Mouse (Mus musculus): ENCODE data around the gene Ckap5. TPM values are rescaled to one million over a fixed set of nuclear protein-coding genes. Genes with fewer than 3 reads are reported as not detected.

Gene Ckap5
- polyA plus RNA-seq (2012; rRNA removed; ENCODE audit: low replicate concordance), result 3.2 and 8.1 TPM in 2 replicates

DNA sequence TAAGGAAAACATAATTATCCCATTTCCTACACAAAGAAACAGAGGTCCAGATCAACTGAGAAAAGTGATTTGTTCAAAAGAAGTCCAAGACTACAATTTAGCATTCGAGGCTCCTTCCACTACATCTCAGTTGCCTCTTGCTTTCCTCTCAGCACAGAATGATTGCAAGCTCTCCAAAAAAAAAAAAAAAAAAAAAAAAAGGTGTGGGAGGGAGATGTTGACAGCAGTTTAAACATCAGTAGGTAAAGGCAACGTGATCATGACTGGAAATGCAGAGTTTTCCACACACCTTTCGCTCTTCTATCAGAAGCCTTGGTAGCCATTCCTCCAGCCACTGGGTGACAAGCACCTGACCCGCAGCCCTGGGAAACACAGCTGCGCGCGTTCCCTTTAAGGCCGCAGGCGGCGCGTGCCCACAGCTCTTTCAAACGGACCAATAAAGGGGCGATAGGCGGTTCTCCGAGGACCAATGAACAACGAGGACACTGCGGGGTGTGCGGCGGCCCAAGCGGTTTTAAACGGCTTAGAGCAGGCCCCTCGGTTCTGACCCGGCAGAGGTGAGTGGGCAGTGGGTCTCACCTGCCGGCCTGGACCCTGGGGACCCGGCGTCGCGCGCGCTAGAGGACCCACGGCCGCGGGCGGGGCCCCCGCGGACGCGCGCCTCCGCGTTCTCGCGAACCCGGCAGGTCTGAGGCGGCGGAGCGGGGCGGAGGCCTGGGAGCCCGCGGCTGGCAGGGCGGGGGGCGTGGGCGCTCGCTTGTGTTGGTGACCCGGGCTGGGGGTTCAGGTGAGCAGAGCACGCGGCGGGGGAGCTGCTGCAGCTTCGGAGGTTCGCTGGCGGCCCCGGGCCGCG lies at the start of gene Ckap5:
Gene Ckap5, plus strand, starts transcription at position 469 of the 853 bp plus-strand sequence.

DNA sequence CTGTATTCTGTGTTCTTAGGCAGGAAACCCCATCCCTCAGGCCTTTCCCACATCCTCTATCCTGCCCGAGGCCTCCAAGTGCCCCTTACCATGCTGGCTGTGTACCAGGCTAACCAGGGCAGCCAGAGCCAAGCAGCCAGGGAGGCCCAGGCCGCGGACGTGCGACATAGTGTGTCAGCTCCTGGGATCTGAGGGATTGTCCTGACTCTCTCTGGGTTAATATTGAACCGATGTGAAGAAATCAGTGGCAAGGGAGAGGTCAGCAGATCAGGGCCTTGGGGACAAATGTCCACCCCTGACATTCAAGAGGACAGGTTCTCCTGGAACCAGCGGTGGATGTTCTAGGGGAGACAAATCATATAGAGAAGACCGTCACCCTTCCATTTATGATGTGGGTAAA lies 109.7 kb downstream of the Ckap5 start, which contains the start of gene F2:
Gene F2, minus strand, starts transcription at position 186 of the 400 bp plus-strand sequence.

DNA sequence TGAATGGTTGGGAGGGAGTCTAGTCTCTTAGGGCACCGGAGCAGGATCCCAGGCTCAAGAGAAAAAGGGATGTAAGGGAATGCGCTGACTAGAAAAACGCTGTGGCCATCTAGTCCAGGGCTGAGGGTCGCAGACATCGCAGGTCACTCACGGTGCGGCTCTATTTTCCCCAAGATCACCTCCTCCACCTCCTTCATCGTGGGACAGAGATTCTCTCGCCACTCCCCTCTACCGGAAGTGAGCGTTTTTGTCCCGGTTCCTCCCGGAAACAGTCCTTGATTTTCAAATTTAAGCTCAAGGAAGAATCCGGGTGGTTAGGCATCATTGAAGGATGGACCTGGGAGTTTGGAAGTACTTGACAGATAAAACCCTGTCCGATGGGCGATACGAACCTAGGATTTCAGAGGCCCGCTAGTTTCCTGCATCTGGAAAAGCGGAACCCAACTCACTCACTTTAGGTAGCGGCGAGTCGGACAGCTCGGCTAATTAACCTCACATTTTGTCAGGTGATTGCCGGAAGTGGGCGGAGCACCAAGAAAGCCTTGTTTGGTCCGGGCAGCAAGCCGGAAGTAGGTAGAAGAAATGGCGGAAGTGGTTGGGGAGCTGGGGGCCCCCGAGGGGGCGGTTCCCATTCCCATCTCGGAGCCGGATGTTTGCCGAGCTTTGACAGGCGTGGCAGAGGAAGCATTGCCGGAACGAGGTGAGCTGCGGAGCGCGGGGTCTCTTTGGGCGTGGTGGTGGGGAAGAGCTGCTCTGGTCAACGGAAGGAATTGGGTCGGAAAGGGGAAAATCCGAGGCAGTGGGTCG lies 123.2 kb downstream of the Ckap5 start, which contains the start of the genes Zfp408 and Arhgap1:
Gene Zfp408, minus strand, starts transcription at position 239 of the 807 bp plus-strand sequence.
Gene Arhgap1, plus strand, starts transcription at position 308 of the 807 bp plus-strand sequence.

Other genes with a start within 250 kb of the Ckap5 start
- 9.0 and 19.7 TPM in 2 replicates for gene 1110051M20Rik, start 82.1 kb upstream of the Ckap5 start, polyA plus RNA-seq (2012; rRNA removed; ENCODE audit: low replicate concordance)
- gene Lrp4, start 69.3 kb upstream of the Ckap5 start, polyA plus RNA-seq (2012; rRNA removed; ENCODE audit: low replicate concordance), result 2.4 and 5.1 TPM in 2 replicates
- 0.22 and 5.5 TPM in 2 replicates for gene F2, start 109.7 kb downstream of the Ckap5 start, polyA plus RNA-seq (2012; rRNA removed; ENCODE audit: low replicate concordance)
- 14.8 and 23.3 TPM in 2 replicates for gene Zfp408, start 123.0 kb downstream of the Ckap5 start, polyA plus RNA-seq (2012; rRNA removed; ENCODE audit: low replicate concordance)
- 108 and 123 TPM in 2 replicates for gene Arhgap1, start 123.1 kb downstream of the Ckap5 start, polyA plus RNA-seq (2012; rRNA removed; ENCODE audit: low replicate concordance)
- 28.3 and 43.6 TPM in 2 replicates for gene Atg13, start 183.8 kb downstream of the Ckap5 start, polyA plus RNA-seq (2012; rRNA removed; ENCODE audit: low replicate concordance)
- 1.9 and 3.8 TPM in 2 replicates for gene Harbi1, start 184.1 kb downstream of the Ckap5 start, polyA plus RNA-seq (2012; rRNA removed; ENCODE audit: low replicate concordance)
- 21.8 and 21.9 TPM in 2 replicates for gene Ambra1, start 203.4 kb downstream of the Ckap5 start, polyA plus RNA-seq (2012; rRNA removed; ENCODE audit: low replicate concordance)